Mouse (Mus musculus) embryonic facial prominence, embryonic 15.5 days (tissue): ENCODE data around the gene Tmem87b. TPM values are rescaled to one million over a fixed set of nuclear protein-coding genes. Genes with fewer than 3 reads are reported as not detected.

ENCODE experiments used
- ATAC-seq: fragments of 200-750 bp; cut with Nextera tagmentation; 2 replicates; pipeline ENCODE4 v1.8.0; 2017; ENCODE audit warnings: low read depth, moderate TSS enrichment; ENCODE audit not compliant: insufficient number of reproducible peaks, low FRiP score, low TSS enrichment
- H3K27ac ChIP-seq: fragments of 300-500 bp; sonication (generic); replicated peaks from 2 replicates; pipeline ENCODE4 v1.5.1; 2015; ENCODE audit warnings: mild to moderate bottlenecking, inconsistent platforms
- H3K27me3 ChIP-seq: fragments of 300-500 bp; sonication (generic); 2 replicates; pipeline ENCODE4 v1.6.1; 2015; ENCODE audit warnings: inconsistent platforms
- H3K36me3 ChIP-seq: fragments of 300-500 bp; sonication (generic); 2 replicates; pipeline ENCODE4 v1.6.1; 2015; ENCODE audit warnings: mild to moderate bottlenecking, inconsistent platforms
- H3K4me1 ChIP-seq: fragments of 300-500 bp; sonication (generic); 2 replicates; pipeline ENCODE4 v1.6.1; 2015; ENCODE audit warnings: inconsistent platforms
- H3K4me2 ChIP-seq: fragments of 300-500 bp; sonication (generic); replicated peaks from 2 replicates; pipeline ENCODE4 v1.6.1; 2015; ENCODE audit warnings: mild to moderate bottlenecking, inconsistent platforms
- H3K4me3 ChIP-seq: fragments of 300-500 bp; sonication (generic); replicated peaks from 2 replicates; pipeline ENCODE4 v1.5.1; 2015; ENCODE audit warnings: mild to moderate bottlenecking, inconsistent platforms
- H3K9ac ChIP-seq: fragments of 300-500 bp; sonication (generic); 2 replicates; pipeline ENCODE4 v1.6.1; 2015; ENCODE audit warnings: inconsistent platforms
- H3K9me3 ChIP-seq: fragments of 300-500 bp; sonication (generic); replicated peaks from 2 replicates; pipeline ENCODE4 v1.6.1; 2016; ENCODE audit warnings: inconsistent platforms
- WGBS: fragments of 180-500 bp; shearing (Covaris S2); methylation state at CpG from one replicate; pipeline ENCODE4 v1.1.7; 2015; 5-methylcytosine and 5-hydroxymethylcytosine counted together
- polyA plus RNA-seq: library from polyadenylated mRNA; unstranded; fragments of >200 nt; fragmentation: Nextera tagmentation; extraction: Ambion mirVana; gene quantifications from 2 replicates; pipeline ENCODE4 v1.2.1, GENCODE M21; 2015

The Tmem87b gene
- polyA plus RNA-seq, result 29.9 and 34.1 TPM in 2 replicates

DNA sequence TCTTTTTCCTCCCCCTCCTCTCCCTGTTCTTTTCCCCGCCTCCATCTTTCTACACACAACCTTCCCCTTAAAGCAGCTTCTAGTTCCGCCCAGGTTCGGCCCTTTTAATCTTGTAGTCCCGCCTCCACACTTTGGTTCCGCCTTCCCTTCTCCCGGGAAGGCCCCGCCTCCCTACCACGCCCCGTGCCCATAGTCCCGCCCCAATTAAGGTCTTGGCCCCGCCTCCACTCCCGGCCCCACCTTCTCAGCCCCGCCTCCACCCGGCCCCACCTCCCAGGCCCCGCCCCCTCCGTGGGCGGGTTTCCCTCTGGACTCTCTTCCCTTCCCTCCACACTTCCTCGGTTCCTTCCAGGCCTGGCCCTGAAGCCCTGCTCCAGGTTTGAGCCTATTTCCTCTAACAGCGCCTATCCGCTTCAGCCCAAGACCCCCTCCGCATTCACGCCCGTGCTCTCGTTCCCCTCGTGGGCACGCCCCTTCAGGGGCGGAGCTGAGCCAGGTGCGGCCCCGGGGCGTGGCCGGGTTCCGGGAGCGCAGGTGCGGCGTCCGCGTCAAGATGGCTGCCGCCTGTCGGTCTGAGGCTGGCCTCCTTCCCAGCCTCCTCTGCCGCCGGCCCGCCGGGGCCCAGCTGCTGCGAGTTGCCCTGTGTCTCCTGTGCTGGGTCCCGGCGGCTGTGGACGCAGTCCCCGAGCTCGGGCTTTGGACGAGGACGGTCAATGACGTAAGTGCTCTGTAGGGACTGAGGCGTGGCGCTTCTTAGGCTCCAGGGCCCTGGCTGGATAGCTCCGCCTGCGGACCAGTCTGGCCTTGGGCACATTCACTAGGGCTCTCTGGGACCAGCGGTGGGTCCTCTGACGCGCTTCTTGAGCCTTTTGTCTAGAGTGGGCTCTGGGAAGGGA lies at the start of gene Tmem87b:
Gene Tmem87b (plus strand): TSS at position 333 of the 896 bp plus-strand sequence.
- no peaks in the 10 kb centered on the region for H3K36me3 ChIP-seq

DNA sequence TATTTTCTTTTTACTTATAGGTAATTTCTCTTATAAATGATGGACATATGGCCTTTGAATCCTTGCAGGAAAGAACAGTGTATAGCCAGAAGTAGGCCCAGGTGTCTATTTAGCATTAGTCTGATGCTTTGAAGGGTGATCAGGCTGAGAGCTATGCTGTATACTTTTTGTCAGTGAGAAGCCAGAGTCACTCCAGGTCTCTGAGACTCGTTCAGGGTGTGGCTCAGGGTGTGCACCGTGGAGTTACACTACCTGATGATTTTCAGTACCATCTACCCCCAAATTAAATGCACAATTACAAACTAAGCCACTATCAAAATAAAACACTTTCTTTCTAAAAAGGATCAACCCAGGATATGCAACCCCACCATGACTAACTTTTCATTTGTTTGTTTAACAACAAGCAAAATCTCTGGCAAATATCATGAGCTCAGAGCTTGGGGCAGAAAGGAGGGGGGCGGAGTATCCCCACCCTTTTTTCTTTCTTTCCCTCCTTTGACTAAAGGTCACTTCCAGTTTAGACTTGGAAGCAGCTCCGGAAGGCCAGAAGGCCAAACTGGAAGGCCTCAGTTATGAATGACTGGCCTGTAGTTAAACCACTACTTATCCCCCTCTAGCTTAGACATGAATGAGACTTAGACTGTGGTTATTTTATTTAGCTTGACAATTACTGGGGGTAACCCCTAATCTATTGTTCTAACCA lies 49.2 kb upstream of the Tmem87b start:
- H3K4me1 ChIP-seq, result no peaks in the 10 kb centered on the region
- no peak overlapping the region for H3K9ac ChIP-seq
- no peak overlapping the region for H3K4me2 ChIP-seq
- no peaks in the 10 kb centered on the region for H3K9me3 ChIP-seq
- WGBS, result 69% methylated on average over 4 of the region's 4 CpGs
- no peaks in the 10 kb centered on the region for H3K27me3 ChIP-seq
- no peak for ATAC-seq
- H3K27ac ChIP-seq, result no peak overlapping the region
- no peak overlapping the region for H3K4me3 ChIP-seq
- H3K36me3 ChIP-seq, result peaks cover 19% of the 10 kb centered on the region

More for the DNA sequence above, at the start of gene Tmem87b:
- WGBS, result under 1% methylated on average over 59 of the region's 59 CpGs
- H3K4me2 ChIP-seq, result peak within 1 kb of the TSS; percentile 75
- peak within 1 kb of the TSS; percentile 59 for H3K9ac ChIP-seq
- H3K27me3 ChIP-seq, result no peaks in the 10 kb centered on the region
- no peaks in the 10 kb centered on the region for H3K9me3 ChIP-seq
- ATAC-seq, result peak; percentile 92
- H3K4me1 ChIP-seq, result peaks cover 14% of the 10 kb centered on the region
- peak within 1 kb of the TSS; percentile 95 for H3K27ac ChIP-seq
- peak within 1 kb of the TSS; percentile 72 for H3K4me3 ChIP-seq

GRCm38 (mm10) chr2:128770557-128770956 lies 47.4 kb upstream of the Tmem87b start:
- Histone ChIP-seq H3K4me2 (no peak overlapping the region), H3K4me1 (no peaks in the 10 kb centered on the region), H3K4me3 (no peak overlapping the region), H3K9me3 (no peaks in the 10 kb centered on the region), H3K27me3 (no peaks in the 10 kb centered on the region), H3K27ac (no peak overlapping the region), H3K36me3 (peaks cover 17% of the 10 kb centered on the region; the same call in 1 of the 2 replicates), H3K9ac (no peak overlapping the region)
- 87% methylated on average over 6 of the region's 6 CpGs for WGBS
- no peak for ATAC-seq

DNA sequence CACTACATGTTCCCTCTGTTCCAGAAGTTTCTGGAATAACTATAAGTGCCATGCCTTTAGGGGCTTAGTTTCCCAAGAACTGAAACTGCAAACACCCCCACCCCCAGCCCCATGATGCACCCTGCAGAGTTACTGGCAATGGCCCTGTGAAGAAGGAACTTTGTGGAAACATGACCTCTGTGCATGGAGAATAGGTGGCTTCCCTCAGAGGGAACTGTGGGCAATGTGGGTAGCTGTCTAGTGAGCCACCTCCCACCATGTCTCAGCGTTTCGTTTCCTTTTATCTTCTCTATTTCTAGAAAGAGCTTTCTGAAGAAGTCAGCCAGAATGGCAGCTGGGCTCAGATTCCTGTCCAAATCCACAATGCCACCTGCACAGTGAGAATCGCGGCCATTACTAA lies 46.9 kb upstream of the Tmem87b start:
- no peaks in the 10 kb centered on the region for H3K27me3 ChIP-seq
- no peaks in the 10 kb centered on the region for H3K9me3 ChIP-seq
- H3K9ac ChIP-seq, result no peak overlapping the region
- H3K27ac ChIP-seq, result no peak overlapping the region
- H3K36me3 ChIP-seq, result peaks cover 14% of the 10 kb centered on the region; the same call in 1 of the 2 replicates
- H3K4me2 ChIP-seq, result no peak overlapping the region
- 85% methylated on average over 4 of the region's 4 CpGs for WGBS
- H3K4me1 ChIP-seq, result no peaks in the 10 kb centered on the region
- no peak overlapping the region for H3K4me3 ChIP-seq
- ATAC-seq, result no peak

GRCm38 (mm10) chr2:128771750-128772338 lies 46.1 kb upstream of the Tmem87b start:
- H3K27ac ChIP-seq, result no peak overlapping the region
- ATAC-seq, result no peak
- peaks cover 19% of the 10 kb centered on the region for H3K36me3 ChIP-seq
- 90% methylated on average over 7 of the region's 7 CpGs for WGBS
- H3K4me1 ChIP-seq, result no peaks in the 10 kb centered on the region
- no peak overlapping the region for H3K4me2 ChIP-seq
- H3K9ac ChIP-seq, result no peak overlapping the region
- no peaks in the 10 kb centered on the region for H3K27me3 ChIP-seq
- H3K9me3 ChIP-seq, result no peaks in the 10 kb centered on the region
- no peak overlapping the region for H3K4me3 ChIP-seq

DNA sequence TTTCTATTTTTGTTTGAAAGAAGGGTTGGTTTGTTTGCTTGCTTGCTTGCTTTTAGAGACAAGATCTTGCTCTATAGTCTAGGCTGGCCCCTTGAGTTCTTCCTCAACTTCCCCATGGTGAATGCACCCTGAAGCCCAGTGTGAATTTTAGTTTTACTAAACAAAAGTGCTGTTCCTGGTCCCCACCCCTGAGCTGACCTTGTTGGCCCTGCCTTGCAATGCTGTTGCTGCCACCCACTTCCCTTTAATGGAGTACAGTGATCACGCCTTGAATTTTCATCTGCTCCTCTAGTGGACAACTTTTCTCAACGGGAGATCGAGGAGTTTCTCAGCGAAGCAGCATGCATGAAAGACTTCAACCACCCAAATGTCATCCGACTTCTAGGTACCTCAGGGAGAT lies 35.7 kb upstream of the Tmem87b start:
- no peak overlapping the region for H3K9ac ChIP-seq
- H3K36me3 ChIP-seq, result peaks cover 37% of the 10 kb centered on the region
- H3K4me3 ChIP-seq, result no peak overlapping the region
- no peak for ATAC-seq
- no peaks in the 10 kb centered on the region for H3K4me1 ChIP-seq
- no peaks in the 10 kb centered on the region for H3K9me3 ChIP-seq
- H3K27ac ChIP-seq, result no peak overlapping the region
- H3K4me2 ChIP-seq, result no peak overlapping the region
- no peaks in the 10 kb centered on the region for H3K27me3 ChIP-seq
- 89% methylated on average over 5 of the region's 5 CpGs for WGBS

GRCm38 (mm10) chr2:128783660-128784345 lies 34.1 kb upstream of the Tmem87b start:
- no peaks in the 10 kb centered on the region for H3K27me3 ChIP-seq
- no peaks in the 10 kb centered on the region for H3K4me1 ChIP-seq
- no peak overlapping the region for H3K4me2 ChIP-seq
- H3K27ac ChIP-seq, result no peak overlapping the region
- no peak overlapping the region for H3K4me3 ChIP-seq
- 50% methylated on average over 10 of the region's 10 CpGs for WGBS
- no peak for ATAC-seq
- no peaks in the 10 kb centered on the region for H3K9me3 ChIP-seq
- H3K36me3 ChIP-seq, result peaks cover 34% of the 10 kb centered on the region
- H3K9ac ChIP-seq, result no peak overlapping the region

DNA sequence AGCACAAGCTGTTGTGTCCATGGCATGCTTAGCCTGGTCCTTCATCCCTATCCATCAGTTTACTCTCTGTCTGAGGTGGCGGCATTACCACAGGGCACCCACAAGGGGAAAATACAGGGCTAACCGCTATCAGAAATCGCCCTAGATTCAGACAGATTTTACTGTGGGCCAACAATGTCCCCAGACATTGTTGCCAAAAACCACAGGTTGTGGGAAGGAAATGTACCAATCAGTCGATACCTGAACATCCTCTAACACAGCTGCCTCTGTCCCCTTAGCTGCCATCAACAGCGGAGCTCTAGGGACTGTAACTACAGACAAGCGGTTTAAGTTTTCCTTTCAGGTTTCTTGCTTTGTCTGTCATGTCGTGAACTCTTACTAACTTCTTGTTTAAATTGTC lies 33.1 kb upstream of the Tmem87b start:
- H3K27me3 ChIP-seq, result no peaks in the 10 kb centered on the region
- no peaks in the 10 kb centered on the region for H3K9me3 ChIP-seq
- H3K36me3 ChIP-seq, result peaks cover 31% of the 10 kb centered on the region
- H3K9ac ChIP-seq, result no peak overlapping the region
- ATAC-seq, result no peak
- no peak overlapping the region for H3K4me2 ChIP-seq
- no peak overlapping the region for H3K4me3 ChIP-seq
- H3K27ac ChIP-seq, result no peak overlapping the region
- H3K4me1 ChIP-seq, result no peaks in the 10 kb centered on the region
- WGBS, result 88% methylated on average over 7 of the region's 7 CpGs

DNA sequence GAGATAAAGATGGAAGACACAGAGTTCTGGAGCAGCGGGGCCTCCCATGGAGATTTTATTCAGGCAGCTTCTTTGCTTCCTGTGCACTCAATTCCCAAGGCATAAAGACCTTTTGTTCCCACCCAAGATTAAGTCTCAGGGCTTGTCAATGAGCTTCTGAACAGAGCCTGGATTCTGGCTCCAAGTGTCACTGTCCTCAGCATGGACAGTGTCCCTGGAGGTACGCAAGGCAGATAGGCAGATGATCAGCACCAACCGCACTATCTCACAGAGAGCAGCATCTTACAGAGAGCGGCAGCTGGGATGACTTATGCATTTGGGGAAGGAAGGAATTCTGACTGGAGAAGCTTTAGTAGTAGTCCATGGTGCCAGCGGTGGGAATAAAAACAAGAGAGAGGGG lies 31.6 kb upstream of the Tmem87b start:
- WGBS, result 64% methylated on average over 5 of the region's 5 CpGs
- H3K9ac ChIP-seq, result no peak overlapping the region
- H3K4me3 ChIP-seq, result no peak overlapping the region
- H3K27ac ChIP-seq, result no peak overlapping the region
- ATAC-seq, result no peak
- H3K27me3 ChIP-seq, result no peaks in the 10 kb centered on the region
- peaks cover 36% of the 10 kb centered on the region for H3K36me3 ChIP-seq
- H3K4me2 ChIP-seq, result no peak overlapping the region
- H3K9me3 ChIP-seq, result no peaks in the 10 kb centered on the region
- H3K4me1 ChIP-seq, result no peaks in the 10 kb centered on the region

- no peak for ATAC-seq
- WGBS, result 60% methylated on average over 1 of the region's 1 CpGs
- peaks cover 40% of the 10 kb centered on the region for H3K36me3 ChIP-seq
These were observed 31.1 kb upstream of the Tmem87b start for GRCm38 (mm10) chr2:128786795-128787194.

DNA sequence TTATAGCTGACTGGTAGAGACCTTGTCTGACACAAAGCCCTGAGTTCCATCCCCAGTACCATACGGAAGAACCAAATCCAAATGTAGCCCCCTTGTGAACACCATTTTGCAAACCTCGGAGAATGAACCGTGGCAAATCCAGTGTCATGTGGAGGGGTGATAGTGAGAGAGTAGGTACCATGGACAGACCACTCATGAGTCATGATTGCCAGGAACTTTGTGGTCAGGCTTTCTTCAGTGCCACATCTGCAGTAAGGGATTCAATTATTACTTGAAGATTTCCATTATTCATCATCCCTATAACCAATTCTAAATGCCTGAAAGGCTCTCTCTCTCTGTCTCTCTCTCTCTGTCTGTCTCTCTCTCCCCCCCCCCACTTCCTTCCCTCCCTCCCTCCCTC lies 30.1 kb upstream of the Tmem87b start:
- Histone ChIP-seq H3K4me2 (no peak overlapping the region), H3K4me3 (no peak overlapping the region), H3K9ac (no peak overlapping the region), H3K36me3 (peaks cover 39% of the 10 kb centered on the region), H3K27ac (no peak overlapping the region), H3K27me3 (no peaks in the 10 kb centered on the region), H3K4me1 (no peaks in the 10 kb centered on the region), H3K9me3 (no peaks in the 10 kb centered on the region)
- WGBS, result 69% methylated on average over 3 of the region's 3 CpGs
- ATAC-seq, result no peak

More at GRCm38 (mm10) chr2:128786795-128787194, 31.1 kb upstream of the Tmem87b start:
- Histone ChIP-seq H3K27ac (no peak overlapping the region), H3K4me3 (no peak overlapping the region), H3K4me2 (no peak overlapping the region), H3K27me3 (no peaks in the 10 kb centered on the region), H3K9me3 (no peaks in the 10 kb centered on the region), H3K9ac (no peak overlapping the region), H3K4me1 (no peaks in the 10 kb centered on the region)
